Mouse (Mus musculus) heart, adult 2 months (tissue): ENCODE measurements around the gene Zbtb7a. TPM values are rescaled to one million over a fixed set of nuclear protein-coding genes. Genes with fewer than 3 reads are reported as not detected.

Source experiments
- DNase-seq, 2 experiments: peaks; one replicate each; pipeline ENCODE4 v3.0.0; 2021
- H3K27ac ChIP-seq: fragments of 200-600 bp; 2 replicates; pipeline ENCODE4 v1.8.1; 2022
- H3K27me3 ChIP-seq: fragments of 200-500 bp; 2 replicates; pipeline ENCODE4 v1.6.1; 2012; ENCODE audit warnings: mild to moderate bottlenecking, low read length, inconsistent platforms, mixed read lengths; ENCODE audit not compliant: control insufficient read depth, insufficient read depth
- H3K36me3 ChIP-seq: fragments of 200-500 bp; 2 replicates; pipeline ENCODE4 v1.6.1; 2012; ENCODE audit warnings: low read length, inconsistent platforms; ENCODE audit not compliant: control insufficient read depth, insufficient read depth
- H3K4me1 ChIP-seq: fragments of 200-500 bp; 2 replicates; pipeline ENCODE4 v1.6.1; 2011; ENCODE audit warnings: low read length; ENCODE audit not compliant: control insufficient read depth, insufficient read depth
- H3K4me3 ChIP-seq: fragments of 200-600 bp; 2 replicates; pipeline ENCODE4 v1.8.1; 2022
- H3K79me2 ChIP-seq: fragments of 200-500 bp; replicated peaks from 2 replicates; pipeline ENCODE4 v1.6.1; 2012; ENCODE audit warnings: mild to moderate bottlenecking, inconsistent platforms, low read length, moderate library complexity, mixed read lengths; ENCODE audit not compliant: control insufficient read depth, insufficient read depth
- H3K9ac ChIP-seq: fragments of 200-500 bp; 2 replicates; pipeline ENCODE4 v1.6.1; 2012; ENCODE audit warnings: low read depth, mild to moderate bottlenecking, control low read depth, inconsistent platforms, low read length, mixed read lengths
- CTCF ChIP-seq: fragments of 200-600 bp; IDR thresholded peaks from 2 replicates; pipeline ENCODE4 v1.8.1; 2022; ENCODE audit warnings: antibody characterized with exemption, mild to moderate bottlenecking, moderate library complexity
- EP300 ChIP-seq: fragments of 200-500 bp; IDR thresholded peaks from 2 replicates; pipeline ENCODE4 v1.6.1; 2011; ENCODE audit warnings: low read depth, low read length, control low read depth; ENCODE audit not compliant: insufficient read depth
- POLR2A ChIP-seq: fragments of 200-500 bp; IDR thresholded peaks from 2 replicates; pipeline ENCODE4 v1.6.1; 2011; ENCODE audit warnings: mild to moderate bottlenecking, low read depth, low read length, control low read depth; ENCODE audit not compliant: insufficient read depth
- WGBS: fragments of 180-500 bp; shearing (Covaris S2); methylation state at CpG from one replicate; pipeline ENCODE4 v1.1.7; 2018; 5-methylcytosine and 5-hydroxymethylcytosine counted together
- intact Hi-C: fragments of 180-260 bp; cut with DNase I; formaldehyde crosslinking; loops from one replicate; pipeline ENCODE4 v1.15.1; 2025
- polyA plus RNA-seq: library from polyadenylated mRNA; depleted of rRNA; stranded (reverse); fragments of >200 nt; gene quantifications from 2 replicates; pipeline ENCODE4 v1.2.3, GENCODE M21; 2012
- total RNA-seq, 2 experiments: library from RNA; stranded (reverse); gene quantifications; 2 replicates each; pipeline ENCODE4 v1.2.3; 2021

Gene Zbtb7a
- total and polyA plus RNA-seq, 3 experiments = 20.6 to 41.4 (median 35.2) TPM

GRCm38 (mm10) chr10:81190236-81190911 is 55.4 kb downstream of the Zbtb7a start:
- H3K27ac ChIP-seq = no peak overlapping the region; the same call in 1 of the 2 replicates
- H3K4me3 ChIP-seq = no peak overlapping the region
- no peak overlapping the region for H3K9ac ChIP-seq
- H3K79me2 ChIP-seq = 0 out of 2 replicates have a peak, but pooled peaks cover 2% of the 10 kb centered on the region
- no peaks in the 10 kb centered on the region; the same call in 1 of the 2 replicates for H3K27me3 ChIP-seq
- peaks cover 5% of the 10 kb centered on the region for H3K4me1 ChIP-seq
- 67% methylated on average over 31 of the region's 31 CpGs for WGBS
- DNase-seq = peak in 1 of 2 experiments; percentile 32
- intact Hi-C loops = no loop called here
- TF ChIP-seq CTCF = peak; percentile 58
- no peak for TF ChIP-seq EP300
- no peaks in the 10 kb centered on the region for H3K36me3 ChIP-seq

GRCm38 (mm10) chr10:81190912-81191321 is 55.9 kb downstream of the Zbtb7a start:
- whole genome bisulfite sequencing = 35% methylated on average over 6 of the region's 6 CpGs
- intact Hi-C loops = no loop called here
- no peak for DNase-seq
- H3K4me3 ChIP-seq = no peak overlapping the region
- peaks cover 5% of the 10 kb centered on the region for H3K4me1 ChIP-seq
- 0 out of 2 replicates have a peak, but pooled peaks cover 2% of the 10 kb centered on the region for H3K79me2 ChIP-seq
- TF ChIP-seq EP300 = no peak
- TF ChIP-seq CTCF = peak; percentile 44
- no peak for TF ChIP-seq POLR2A
- H3K9ac ChIP-seq = no peak overlapping the region
- H3K27me3 ChIP-seq = no peaks in the 10 kb centered on the region; the same call in 1 of the 2 replicates
- H3K36me3 ChIP-seq = no peaks in the 10 kb centered on the region
- H3K27ac ChIP-seq = peak overlapping the region; percentile 97

GRCm38 (mm10) chr10:81191342-81191982 is 56.4 kb downstream of the Zbtb7a start:
- no peak overlapping the region; the same call in 1 of the 2 replicates for H3K9ac ChIP-seq
- intact Hi-C loops = no loop called here
- H3K27ac ChIP-seq = peak overlapping the region; percentile 97
- no peak for TF ChIP-seq EP300
- TF ChIP-seq POLR2A = no peak
- TF ChIP-seq CTCF = no peak
- H3K4me3 ChIP-seq = peak overlapping the region; percentile 74; the same call in 1 of the 2 replicates
- no peaks in the 10 kb centered on the region for H3K36me3 ChIP-seq
- no peaks in the 10 kb centered on the region; the same call in 1 of the 2 replicates for H3K27me3 ChIP-seq
- 59% methylated on average over 18 of the region's 18 CpGs for WGBS
- DNase-seq = peak; percentile 40 to 49
- 0 out of 2 replicates have a peak, but pooled peaks cover 2% of the 10 kb centered on the region for H3K79me2 ChIP-seq
- H3K4me1 ChIP-seq = peaks cover 5% of the 10 kb centered on the region

GRCm38 (mm10) chr10:81192270-81192967 is 57.4 kb downstream of the Zbtb7a start:
- Histone ChIP-seq H3K27ac (peak overlapping the region; percentile 97), H3K4me1 (peaks cover 5% of the 10 kb centered on the region), H3K36me3 (no peaks in the 10 kb centered on the region), H3K79me2 (no peaks in the 10 kb centered on the region), H3K27me3 (no peaks in the 10 kb centered on the region; the same call in 1 of the 2 replicates), H3K9ac (peak overlapping the region; percentile 92), H3K4me3 (peak overlapping the region; percentile 74)
- peak; percentile 89 to 94 for DNase-seq
- 1% methylated on average over 89 of the region's 93 CpGs for WGBS
- intact Hi-C loops = no loop called here
- TF ChIP-seq CTCF = peak; percentile 24; the same call in 1 of the 2 replicates
- no peak for TF ChIP-seq EP300
- peak; percentile 77 for TF ChIP-seq POLR2A

GRCm38 (mm10) chr10:81192968-81193501 is 58.0 kb downstream of the Zbtb7a start:
- Histone ChIP-seq H3K36me3 (no peaks in the 10 kb centered on the region), H3K27me3 (no peaks in the 10 kb centered on the region; the same call in 1 of the 2 replicates), H3K79me2 (no peaks in the 10 kb centered on the region), H3K27ac (peak overlapping the region; percentile 97), H3K4me3 (peak overlapping the region; percentile 74), H3K4me1 (peaks cover 5% of the 10 kb centered on the region), H3K9ac (peak overlapping the region; percentile 92)
- DNase-seq = peak; percentile 61 to 62
- TF ChIP-seq CTCF = no peak
- 0 out of 2 replicates have a peak, but pooled peaks have one; percentile 38 for TF ChIP-seq EP300
- TF ChIP-seq POLR2A = 0 out of 2 replicates have a peak, but pooled peaks have one; percentile 15
- WGBS = 2% methylated on average over 19 of the region's 19 CpGs
- intact Hi-C loops = no loop called here
